Mouse (Mus musculus) neutrophil, adult 5-6 weeks (primary cell): Measurements from ENCODE around the gene Tmem186. TPM values are rescaled to one million over a fixed set of nuclear protein-coding genes. Genes with fewer than 3 reads are reported as not detected.

ENCODE experiments used
- ATAC-seq: fragments of 151-379, 151-347 bp; 2 replicates; pipeline ENCODE4 v1.8.0; 2017; ENCODE audit warnings: mild to moderate bottlenecking, moderate TSS enrichment; ENCODE audit not compliant: insufficient number of reproducible peaks, poor library complexity, low FRiP score, severe bottlenecking; ENCODE audit errors: extremely low read depth
- total RNA-seq: library from RNA; stranded (forward); fragments of 200-1000 nt; gene quantifications from 2 replicates; pipeline ENCODE4 v1.2.3, GENCODE M21; 2017

The Tmem186 gene
- 11.6 and 13.3 TPM in 2 replicates for total RNA-seq

- ATAC-seq: peak; percentile 43
Observed at GRCm38 (mm10) chr16:8637217-8638051, at the start of gene Tmem186, which contains the start of gene Pmm2. Tmem186 (minus strand) TSS chr16:8637712. Pmm2 (plus strand) TSS chr16:8637674.

DNA sequence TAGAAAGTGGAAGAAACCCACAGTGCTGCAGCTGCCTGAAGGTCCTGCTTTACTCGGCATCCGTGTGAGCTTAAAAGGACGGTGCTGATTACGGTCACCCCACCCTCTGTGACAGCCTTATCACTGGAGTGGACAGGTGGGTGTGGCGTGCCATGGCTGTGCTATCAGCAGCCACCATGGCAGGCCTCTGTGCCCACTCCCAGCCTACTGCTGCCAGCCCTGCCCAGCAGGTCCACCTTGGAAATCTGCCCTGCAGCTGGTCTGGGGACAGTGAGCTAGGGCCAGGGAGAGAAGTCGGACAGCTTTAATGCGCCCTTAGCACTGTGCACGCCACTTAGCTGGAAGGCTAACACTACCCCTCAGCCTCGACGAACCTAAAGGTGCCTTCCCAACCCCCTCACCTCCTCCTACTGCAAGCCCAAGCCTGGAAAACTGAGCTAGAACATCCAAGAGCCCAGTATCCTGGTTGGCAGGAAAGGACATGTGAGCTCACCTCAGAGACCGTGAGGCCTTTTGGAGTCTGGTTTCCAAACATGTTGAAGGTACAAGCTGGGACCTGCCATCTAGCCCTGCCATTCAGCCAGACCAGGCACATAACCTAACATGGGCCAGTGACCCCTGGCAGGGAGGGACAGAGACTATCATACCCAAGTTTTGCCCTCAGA is 49.5 kb upstream of the Tmem186 start:
- ATAC-seq: no peak

GRCm38 (mm10) chr16:8686121-8686870 is 48.8 kb upstream of the Tmem186 start:
- ATAC-seq: peak; percentile 83

DNA sequence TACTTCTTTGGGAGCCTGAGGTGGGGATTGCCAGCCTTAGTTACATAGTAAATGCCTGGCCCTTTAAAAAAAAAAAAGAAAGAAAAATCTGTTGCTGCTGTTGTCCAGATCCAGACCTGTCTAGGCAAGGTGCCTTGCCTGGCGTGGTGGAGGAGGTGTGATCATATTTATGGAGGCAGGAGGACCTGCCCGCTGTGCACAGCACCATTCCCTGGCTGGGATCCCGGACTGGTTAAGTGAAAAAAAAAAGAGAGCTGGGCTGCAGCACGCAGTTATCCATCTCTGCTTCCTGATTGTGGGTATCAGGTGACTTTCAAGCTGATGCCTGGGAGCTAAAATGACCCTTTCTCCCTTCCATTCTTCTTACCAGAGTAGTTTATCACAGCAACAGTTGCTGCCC is 47.6 kb upstream of the Tmem186 start:
- no peak for ATAC-seq

DNA sequence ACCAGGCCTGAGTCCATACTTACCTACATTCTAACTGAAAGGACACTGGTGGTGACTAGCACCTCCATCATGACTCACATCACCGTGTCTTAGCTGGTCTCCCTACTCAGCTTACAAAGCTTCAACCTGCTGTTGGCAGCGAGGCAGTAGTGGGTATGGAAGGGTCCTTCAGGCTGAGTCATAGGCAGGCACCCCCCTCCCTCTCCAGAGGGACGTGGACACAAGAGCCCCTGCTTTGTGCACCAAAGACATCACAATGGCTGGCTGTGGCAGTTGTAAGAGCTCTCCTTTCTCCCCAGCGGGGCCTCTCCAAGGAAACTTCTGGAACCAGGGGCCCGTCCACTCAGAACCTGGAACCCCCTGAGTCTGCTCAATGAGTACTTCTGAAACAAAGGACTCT is 43.0 kb upstream of the Tmem186 start, which contains the start of gene Gm5767:
Gm5767 (plus strand) TSS at position 301 of the 400 bp plus-strand sequence.
- ATAC-seq: no peak

DNA sequence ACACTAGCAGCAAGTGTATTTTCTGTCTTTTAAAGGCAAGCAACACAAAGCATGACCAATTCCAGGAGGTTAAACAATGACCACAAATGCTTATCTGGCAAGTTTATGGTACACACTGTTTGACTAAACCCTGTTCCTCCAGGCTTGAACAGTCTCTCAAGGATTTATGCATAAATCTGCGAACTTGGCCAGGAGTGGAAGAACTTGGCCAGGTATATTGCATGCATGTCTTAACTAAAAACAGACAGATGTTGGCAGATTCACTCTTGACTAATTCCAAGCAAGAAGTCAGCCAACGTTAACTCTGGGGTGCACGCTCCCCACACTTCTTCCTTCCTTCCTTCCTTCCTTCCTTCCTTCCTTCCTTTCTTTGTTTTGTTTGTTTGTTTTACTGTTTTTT is 42.3 kb upstream of the Tmem186 start:
- no peak for ATAC-seq

DNA sequence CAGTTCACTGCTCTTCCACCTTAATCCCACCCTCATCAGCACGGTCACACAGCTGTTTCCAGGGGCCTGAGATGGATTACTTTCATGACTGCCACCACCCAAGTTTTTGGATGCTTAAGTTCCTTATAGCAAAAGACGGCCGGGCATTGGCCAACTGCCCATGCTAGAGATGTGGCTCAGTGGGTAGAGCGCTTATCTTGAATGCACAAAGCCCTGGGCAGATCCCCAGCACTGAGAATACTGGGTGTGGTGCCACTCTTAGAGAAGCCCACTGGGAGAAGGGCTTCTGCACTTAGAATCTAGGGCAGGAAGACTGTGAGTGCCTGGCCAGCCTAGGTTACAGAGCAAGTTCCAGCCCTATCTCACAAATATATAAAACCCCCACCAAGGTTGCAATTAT is 41.2 kb upstream of the Tmem186 start:
- ATAC-seq: no peak

DNA sequence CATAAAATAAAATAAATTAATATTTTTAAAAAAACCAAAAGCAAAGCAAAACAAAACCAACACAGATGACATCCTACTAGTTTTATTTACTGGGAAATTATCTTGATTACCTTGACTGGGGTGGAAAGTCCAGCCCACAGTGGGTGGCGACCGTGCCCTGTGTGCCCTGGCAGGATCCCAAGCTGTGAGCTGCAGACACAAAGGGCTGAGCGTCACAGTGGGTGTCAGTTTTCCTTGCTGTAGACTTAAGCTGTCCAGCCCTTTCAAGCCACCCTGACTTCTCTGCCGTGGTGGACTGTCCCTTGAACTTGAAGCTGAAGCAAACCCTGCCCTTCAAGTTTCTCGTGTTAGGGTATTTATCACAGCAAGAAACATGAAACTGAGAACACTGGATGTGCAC is 40.5 kb upstream of the Tmem186 start:
- no peak for ATAC-seq

- ATAC-seq: no peak; the same call in 1 of the 2 replicates
Observed at GRCm38 (mm10) chr16:8676800-8677199, 39.3 kb upstream of the Tmem186 start.

DNA sequence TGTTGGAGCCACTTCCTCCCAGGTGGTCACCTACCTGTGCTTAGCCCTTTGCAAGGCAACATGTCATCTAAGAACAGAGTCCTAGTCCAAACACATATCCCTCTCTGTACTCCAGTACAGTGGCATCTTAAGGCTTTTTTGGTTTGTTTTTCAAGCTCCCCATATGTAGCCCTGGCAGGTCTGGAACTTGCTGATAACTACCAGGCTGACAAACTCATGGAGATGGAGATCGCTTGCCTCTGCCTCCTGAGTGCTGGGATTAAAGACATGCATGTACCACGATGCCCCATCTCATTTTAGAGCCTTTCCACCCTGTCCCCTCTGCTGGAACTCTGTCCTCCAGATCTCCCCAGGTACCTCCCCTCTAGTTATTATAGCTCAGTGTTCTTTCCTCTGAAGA is 38.7 kb upstream of the Tmem186 start:
- ATAC-seq: no peak

GRCm38 (mm10) chr16:8675559-8675958 is 38.0 kb upstream of the Tmem186 start:
- ATAC-seq: no peak

DNA sequence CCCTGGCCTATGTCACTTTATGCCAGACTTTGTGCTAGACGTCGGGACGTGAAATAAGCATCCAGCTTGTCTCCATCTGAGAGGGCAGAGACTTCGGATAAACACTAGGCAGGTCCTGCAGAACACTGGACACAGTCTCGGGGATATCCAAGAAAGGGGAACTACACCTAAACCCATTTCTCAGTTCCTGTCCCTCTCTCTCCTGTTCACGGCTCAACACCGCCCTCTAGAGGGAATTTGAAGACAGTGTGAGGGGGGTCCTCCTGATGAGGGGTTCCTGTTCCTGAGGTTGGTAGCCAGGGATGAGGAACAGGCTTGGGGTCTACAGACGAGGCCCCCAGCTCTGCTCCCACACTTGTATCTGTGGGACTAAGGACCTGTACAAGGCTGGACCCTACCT is 36.7 kb upstream of the Tmem186 start:
- ATAC-seq: peak; percentile 63

GRCm38 (mm10) chr16:8673343-8673742 is 35.8 kb upstream of the Tmem186 start:
- no peak for ATAC-seq

DNA sequence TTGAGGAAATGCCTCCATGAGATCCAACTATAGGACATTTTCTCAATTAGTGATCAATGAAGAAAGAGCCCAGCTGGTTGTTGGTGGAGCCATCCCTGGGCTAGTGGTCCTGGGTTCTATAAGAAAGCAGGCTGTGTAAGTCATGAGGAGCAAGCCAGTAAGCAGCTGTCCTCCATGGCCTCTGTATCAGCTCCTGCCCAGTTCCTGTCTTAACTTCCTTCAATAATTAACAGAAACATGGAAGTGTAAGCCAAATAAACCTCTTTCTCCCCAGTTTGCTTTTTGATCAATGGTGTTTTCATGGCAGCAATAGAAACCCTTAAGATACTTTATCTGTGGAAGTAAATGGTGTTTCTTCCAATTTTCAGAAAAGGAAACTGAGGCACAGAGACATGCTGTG is 35.3 kb upstream of the Tmem186 start:
- no peak for ATAC-seq

DNA sequence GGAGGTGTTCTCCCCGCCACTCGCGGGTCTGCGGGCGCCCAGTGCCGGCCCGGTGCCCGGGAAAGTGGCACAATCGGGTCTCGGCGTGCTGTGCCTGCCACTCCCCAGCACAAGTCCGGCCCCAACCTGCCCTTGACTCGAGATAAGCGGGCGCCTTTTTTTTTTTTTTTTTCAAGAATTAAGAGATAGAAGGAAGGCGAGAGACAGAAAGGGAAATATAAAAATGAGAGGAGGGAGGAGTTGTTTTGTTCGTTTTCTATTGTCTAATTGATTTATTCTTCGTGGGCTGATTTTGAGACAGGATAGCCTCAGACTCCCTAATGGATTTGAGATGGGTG is 34.8 kb upstream of the Tmem186 start:
- no peak for ATAC-seq

DNA sequence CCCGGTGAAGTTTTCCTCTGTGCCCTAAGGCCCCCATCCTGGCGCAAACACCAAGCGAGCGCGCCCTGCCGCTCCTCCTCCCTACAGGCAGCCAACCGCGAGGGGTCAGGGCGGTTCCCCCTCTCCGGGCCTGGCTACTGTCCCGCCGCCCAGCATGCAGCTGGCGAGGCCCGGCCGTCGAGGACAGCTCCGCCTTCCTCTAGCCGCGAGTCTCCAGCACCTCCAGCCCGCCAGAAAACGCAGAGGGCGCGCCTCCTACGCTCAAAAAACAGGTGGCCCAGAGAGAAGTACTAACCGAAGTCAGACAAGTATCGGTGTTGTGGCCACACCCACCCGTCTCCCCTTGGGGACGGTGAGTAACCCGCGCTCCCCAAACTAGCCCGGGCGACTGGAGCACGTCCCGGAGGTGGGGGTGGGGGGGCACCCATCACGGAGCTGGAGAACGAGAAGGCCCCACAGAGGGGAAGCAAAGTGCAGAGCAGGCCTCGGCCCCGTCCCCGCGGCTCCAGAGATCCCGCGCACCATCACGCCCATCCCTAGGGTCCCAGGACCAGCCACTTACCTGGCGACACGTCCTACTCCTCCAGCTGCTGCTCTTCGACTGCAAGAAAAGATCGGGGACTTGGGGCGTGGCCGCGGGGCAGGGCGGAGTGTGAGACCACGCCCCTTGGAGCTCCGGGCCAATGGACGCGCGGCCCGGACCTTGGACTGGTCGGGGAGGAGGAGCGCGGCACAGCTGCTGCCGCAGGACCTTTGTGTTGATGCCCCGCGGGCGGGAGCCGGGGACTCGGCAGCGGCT is 34.2 kb upstream of the Tmem186 start, which contains the start of gene Carhsp1:
Carhsp1 (minus strand) TSS at position 605 of the 799 bp plus-strand sequence.
- peak; percentile 73 for ATAC-seq

- no peak for ATAC-seq
Observed at GRCm38 (mm10) chr16:8670041-8671035, 32.8 kb upstream of the Tmem186 start.

- no peak for ATAC-seq
Observed at GRCm38 (mm10) chr16:8669432-8669831, 31.9 kb upstream of the Tmem186 start.
